Mouse (Mus musculus): ENCODE measurements around the gene Cntn4.

DNA sequence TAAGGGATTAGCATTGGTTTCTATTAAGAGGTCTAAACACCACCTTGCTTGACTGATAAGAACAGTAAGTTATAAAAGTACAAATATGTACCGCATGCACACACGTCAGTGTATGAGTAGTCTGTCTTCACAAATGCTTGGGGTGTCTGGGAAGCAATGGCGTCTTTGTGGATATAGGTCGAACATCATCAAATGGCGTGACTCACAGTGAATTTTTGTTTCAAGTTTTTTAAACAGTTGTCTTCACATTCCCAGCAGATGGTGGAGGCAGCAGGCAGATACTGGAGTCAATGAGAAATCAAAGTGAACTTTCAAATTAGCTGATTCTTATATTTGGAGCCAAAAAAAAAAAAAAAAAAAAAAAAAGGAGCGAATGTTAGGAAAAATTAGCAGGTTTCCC lies 604.2 kb downstream of the Cntn4 start:
- TF ChIP-seq CTCF (IDR thresholded peaks at IDR 0.05; ENCODE audit: low read depth) = no peak
- TF ChIP-seq EP300 (IDR thresholded peaks at IDR 0.05; ENCODE audit: low read depth) = no peak

Data from liver, embryonic 14.5 days (tissue).